Mouse (Mus musculus) CD4-positive, CD25-positive, alpha-beta regulatory T cell, adult 4 months (primary cell): Measurements from ENCODE around the gene Cdc34. TPM values are rescaled to one million over a fixed set of nuclear protein-coding genes. Genes with fewer than 3 reads are reported as not detected.

Source experiments
- ATAC-seq: one replicate; pipeline ENCODE4 v1.8.0; 2017
- polyA plus RNA-seq, 2 experiments: library from polyadenylated mRNA; unstranded; fragments of 100-300 nt; shearing (Covaris generic); gene quantifications; one replicate each; pipeline ENCODE4 v1.2.1; 2017

Cdc34 gene
- polyA plus RNA-seq = 10 to 100 TPM; 20.8 to 27.3 TPM

GRCm38 (mm10) chr10:79681591-79682245 lies at the start of gene Cdc34:
Gene Cdc34, plus strand, starts transcription at chr10:79682195.
- ATAC-seq = peak; percentile 87

GRCm38 (mm10) chr10:79633006-79633777 lies 48.8 kb upstream of the Cdc34 start:
- no peak for ATAC-seq

- ATAC-seq = no peak
Observed at GRCm38 (mm10) chr10:79636287-79636686, 45.7 kb upstream of the Cdc34 start.

GRCm38 (mm10) chr10:79637128-79638110 lies 44.6 kb upstream of the Cdc34 start, which contains the start of gene Shc2:
Gene Shc2, minus strand, starts transcription at chr10:79637918.
- no peak for ATAC-seq

- ATAC-seq = no peak
Observed at GRCm38 (mm10) chr10:79638486-79639204, 43.4 kb upstream of the Cdc34 start.

GRCm38 (mm10) chr10:79645711-79646110 lies 36.3 kb upstream of the Cdc34 start, which contains the start of gene Odf3l2:
Gene Odf3l2, minus strand, starts transcription at chr10:79645738.
- no peak for ATAC-seq

- ATAC-seq = peak; percentile 79
Observed at GRCm38 (mm10) chr10:79649070-79649751, 32.8 kb upstream of the Cdc34 start.

GRCm38 (mm10) chr10:79652789-79653188 lies 29.2 kb upstream of the Cdc34 start:
- ATAC-seq = no peak

GRCm38 (mm10) chr10:79654946-79655395 lies 27.0 kb upstream of the Cdc34 start:
- ATAC-seq = no peak

- no peak for ATAC-seq
Observed at GRCm38 (mm10) chr10:79658829-79659228, 23.2 kb upstream of the Cdc34 start.

- no peak for ATAC-seq
Observed at GRCm38 (mm10) chr10:79660298-79660697, 21.7 kb upstream of the Cdc34 start.

GRCm38 (mm10) chr10:79661861-79662260 lies 20.1 kb upstream of the Cdc34 start:
- ATAC-seq = no peak

GRCm38 (mm10) chr10:79664131-79664665 lies 17.8 kb upstream of the Cdc34 start, which contains the start of gene Madcam1:
Gene Madcam1, plus strand, starts transcription at chr10:79664559.
- no peak for ATAC-seq

GRCm38 (mm10) chr10:79665051-79665450 lies 16.9 kb upstream of the Cdc34 start:
- no peak for ATAC-seq

- ATAC-seq = no peak
Observed at GRCm38 (mm10) chr10:79666493-79666892, 15.5 kb upstream of the Cdc34 start.

- no peak for ATAC-seq
Observed at GRCm38 (mm10) chr10:79668076-79668475, 13.9 kb upstream of the Cdc34 start.

- peak; percentile 97 for ATAC-seq
Observed at GRCm38 (mm10) chr10:79668771-79669575, 13.0 kb upstream of the Cdc34 start, which contains the start of gene Tpgs1. Gene Tpgs1, plus strand, starts transcription at chr10:79669369.

GRCm38 (mm10) chr10:79669576-79670057 lies 12.4 kb upstream of the Cdc34 start:
- ATAC-seq = peak; percentile 36

- no peak for ATAC-seq
Observed at GRCm38 (mm10) chr10:79670071-79670888, 11.7 kb upstream of the Cdc34 start.
